Mouse (Mus musculus): ENCODE data around the gene Pbx3. TPM values are rescaled to one million over a fixed set of nuclear protein-coding genes. Genes with fewer than 3 reads are reported as not detected.
A peak's percentile ranks its signal among the peaks of the same experiment; 100 is the strongest.

Gene Pbx3
- total RNA-seq, 2 experiments from 2014 or later, result 8.2 to 11.0 TPM

DNA sequence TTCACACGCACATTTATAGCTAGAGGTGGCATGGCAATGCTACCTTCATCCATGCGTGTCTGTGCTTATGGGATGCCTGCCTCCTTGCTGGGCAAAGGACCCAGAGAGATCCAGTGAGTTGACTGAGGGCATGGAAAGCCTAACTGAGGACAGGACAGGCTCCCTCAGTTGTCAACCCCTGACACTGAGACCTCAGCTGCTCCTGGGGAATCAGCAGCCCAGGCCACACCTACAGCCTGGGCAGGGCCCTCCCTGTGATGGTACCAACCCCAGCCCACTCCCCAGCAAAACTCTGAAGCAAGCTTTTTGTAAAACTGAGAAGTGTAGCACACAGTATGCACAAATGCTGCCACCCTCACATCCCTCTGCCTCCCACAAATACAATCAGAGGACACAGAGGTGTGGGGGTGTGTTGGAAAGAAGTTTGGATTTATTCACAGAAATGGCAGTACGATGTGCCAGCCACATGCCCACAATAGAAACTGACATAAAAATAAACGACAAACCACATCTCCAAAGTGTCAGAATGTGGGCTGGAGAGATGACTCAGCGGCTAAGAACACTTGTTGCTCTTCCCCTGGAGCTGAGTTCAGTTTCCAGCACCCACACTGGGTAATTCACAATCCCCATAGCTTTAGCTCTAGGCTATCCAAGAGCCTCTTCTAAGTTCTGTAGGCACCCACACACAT is 233.3 kb downstream of the Pbx3 start:
- DNase-seq, result no peak

GRCm38 (mm10) chr2:34135316-34135715 is 237.6 kb downstream of the Pbx3 start:
- no peak for DNase-seq

GRCm38 (mm10) chr2:34132751-34133150 is 240.2 kb downstream of the Pbx3 start:
- no peak for DNase-seq

DNA sequence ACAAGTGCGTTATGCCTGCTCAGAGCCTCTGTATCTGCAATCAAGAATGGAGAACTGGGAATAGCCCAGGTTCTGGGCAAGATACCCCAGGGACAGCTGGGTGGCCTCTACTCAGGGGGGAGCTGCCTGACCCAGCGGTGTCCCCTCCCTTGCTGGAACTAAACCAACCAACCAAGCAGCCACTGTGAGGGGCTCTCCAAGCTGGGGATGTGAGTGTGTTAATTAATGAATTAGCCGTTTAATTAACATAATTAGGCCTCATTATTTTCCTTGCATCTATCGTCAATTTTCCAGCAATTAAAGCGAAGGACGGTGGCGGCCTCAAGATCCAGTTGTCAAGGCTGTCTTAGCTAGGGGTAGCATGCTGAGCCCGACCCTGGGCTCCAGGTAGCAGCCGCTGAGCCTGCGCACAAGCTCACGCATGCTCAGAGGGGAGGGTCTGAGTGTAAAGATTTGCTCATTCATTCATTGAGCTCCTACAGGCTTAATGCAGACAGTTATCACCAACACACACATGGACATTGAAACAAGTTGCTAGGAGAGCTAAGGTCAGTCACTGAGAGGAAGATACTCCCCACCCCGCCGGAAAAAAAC is 243.2 kb downstream of the Pbx3 start:
- DNase-seq, result no peak

DNA sequence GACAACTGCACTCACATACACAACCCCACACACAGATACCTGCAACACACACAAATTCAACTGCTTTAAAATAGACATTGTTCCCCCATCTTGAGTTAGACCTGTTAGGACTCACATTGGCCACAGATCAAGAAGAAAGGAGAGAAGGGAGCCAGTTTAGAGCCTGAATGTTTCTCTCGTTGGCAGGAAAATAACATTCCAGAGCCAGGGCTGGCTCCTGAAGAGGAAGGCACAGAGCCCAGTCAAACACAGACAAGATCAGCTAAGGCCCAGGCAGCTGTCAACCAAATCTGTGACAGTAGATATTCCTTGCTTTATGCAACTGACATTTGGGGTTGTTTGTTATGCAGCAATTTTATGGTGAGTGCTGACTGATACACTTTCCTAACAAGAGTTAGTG is 245.1 kb downstream of the Pbx3 start:
- peak in 1 of 2 experiments; percentile 9 for DNase-seq

DNA sequence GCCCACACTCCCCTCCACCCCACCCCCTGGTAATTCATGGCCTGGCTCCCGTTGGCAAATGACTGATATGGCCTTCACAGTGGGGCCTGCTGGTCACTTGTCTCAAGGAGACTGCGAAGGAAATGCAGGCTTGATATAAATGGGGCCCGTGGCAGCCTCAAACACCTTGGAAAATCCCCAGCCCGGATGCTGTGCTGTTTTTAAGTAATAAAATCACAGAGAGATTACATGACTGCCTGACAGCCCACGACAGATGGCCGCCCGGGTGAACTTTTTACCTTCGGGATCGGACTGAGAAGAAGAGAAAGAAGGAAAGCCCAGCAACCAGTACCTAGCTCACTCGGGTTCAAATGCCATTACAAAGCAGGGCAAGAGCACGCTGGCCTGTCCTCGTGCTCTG is 249.0 kb downstream of the Pbx3 start:
- no peak for DNase-seq

Other genes with a start within 250 kb of the Pbx3 start
- 10 to 100 TPM; 71.8 to 74.5 TPM for gene Mapkap1, start 33.6 kb upstream of the Pbx3 start, total RNA-seq (2021)

Measured in heart, adult 18-20 months (tissue).